Mouse (Mus musculus): ENCODE measurements around the gene Lsm7.

Lsm7 gene

GRCm38 (mm10) chr10:80854913-80855748 is at the start of gene Lsm7, which contains the start of gene Sppl2b:
Gene Lsm7, minus strand, starts transcription at chr10:80855209.
Gene Sppl2b, plus strand, starts transcription at chr10:80855275.
- peak; percentile 97 for DNase-seq (ENCODE audit: low spot score)

- DNase-seq (ENCODE audit: low spot score), result no peak
These were observed 49.7 kb upstream of the Lsm7 start for GRCm38 (mm10) chr10:80904709-80905108.

GRCm38 (mm10) chr10:80904004-80904693 is 49.1 kb upstream of the Lsm7 start:
- peak; percentile 85 for DNase-seq (ENCODE audit: low spot score)

GRCm38 (mm10) chr10:80903282-80903681 is 48.3 kb upstream of the Lsm7 start:
- no peak for DNase-seq (ENCODE audit: low spot score)

- no peak for DNase-seq (ENCODE audit: low spot score)
These were observed 47.4 kb upstream of the Lsm7 start for GRCm38 (mm10) chr10:80902273-80902940.

GRCm38 (mm10) chr10:80901409-80902272 is 46.6 kb upstream of the Lsm7 start:
- no peak for DNase-seq (ENCODE audit: low spot score)

- peak; percentile 100 for DNase-seq (ENCODE audit: low spot score)
These were observed 45.6 kb upstream of the Lsm7 start, which contains the start of gene Timm13 for GRCm38 (mm10) chr10:80900318-80901247. Gene Timm13, minus strand, starts transcription at chr10:80900969.

GRCm38 (mm10) chr10:80899591-80900317 is 44.7 kb upstream of the Lsm7 start:
- DNase-seq (ENCODE audit: low spot score), result no peak

GRCm38 (mm10) chr10:80899074-80899473 is 44.1 kb upstream of the Lsm7 start:
- DNase-seq (ENCODE audit: low spot score), result no peak

- DNase-seq (ENCODE audit: low spot score), result no peak
These were observed 43.0 kb upstream of the Lsm7 start for GRCm38 (mm10) chr10:80897861-80898510.

- no peak for DNase-seq (ENCODE audit: low spot score)
These were observed 41.8 kb upstream of the Lsm7 start for GRCm38 (mm10) chr10:80896581-80897485.

- DNase-seq (ENCODE audit: low spot score), result no peak
These were observed 40.7 kb upstream of the Lsm7 start for GRCm38 (mm10) chr10:80895697-80896096.

GRCm38 (mm10) chr10:80895100-80895499 is 40.1 kb upstream of the Lsm7 start:
- DNase-seq (ENCODE audit: low spot score), result no peak

GRCm38 (mm10) chr10:80887181-80887580 is 32.2 kb upstream of the Lsm7 start:
- peak; percentile 89 for DNase-seq (ENCODE audit: low spot score)

GRCm38 (mm10) chr10:80881301-80881700 is 26.3 kb upstream of the Lsm7 start:
- DNase-seq (ENCODE audit: low spot score), result peak; percentile 50

- DNase-seq (ENCODE audit: low spot score), result no peak
These were observed 25.9 kb upstream of the Lsm7 start for GRCm38 (mm10) chr10:80880901-80881300.

GRCm38 (mm10) chr10:80880131-80880641 is 25.2 kb upstream of the Lsm7 start:
- DNase-seq (ENCODE audit: low spot score), result peak; percentile 75

GRCm38 (mm10) chr10:80876594-80876993 is 21.6 kb upstream of the Lsm7 start:
- peak; percentile 40 for DNase-seq (ENCODE audit: low spot score)

All from MN1 (cell line).